Mouse (Mus musculus) embryonic facial prominence, embryonic 11.5 days (tissue): ENCODE measurements at regions not wholly inside any gene's neighbourhood (a gene's known extent, or its start where the extent isn't known, plus 50 kb on each side); places are given as distances from the start of the nearest gene placed in this dataset.
A peak's percentile ranks its signal among the peaks of the same experiment; 100 is the strongest.

Source experiments
- ATAC-seq: fragments of 200-750 bp; cut with Nextera tagmentation; replicated peaks from 2 replicates; pipeline ENCODE4 v1.8.0; 2017; ENCODE audit warnings: low read depth; ENCODE audit not compliant: insufficient number of reproducible peaks, low FRiP score, low TSS enrichment
- DNase-seq: peaks from one replicate; pipeline ENCODE4 v3.0.0-alpha.2; 2015; ENCODE audit warnings: low spot score
- H3K27ac ChIP-seq: fragments of 300-500 bp; sonication (generic); replicated peaks from 2 replicates; pipeline ENCODE4 v1.5.1; 2014; ENCODE audit warnings: mild to moderate bottlenecking, low read depth, low read length, control low read depth
- H3K27me3 ChIP-seq: fragments of 300-500 bp; sonication (generic); 2 replicates; pipeline ENCODE4 v1.6.1; 2014; ENCODE audit warnings: mild to moderate bottlenecking, low read length, moderate library complexity, mixed read lengths; ENCODE audit not compliant: control insufficient read depth, insufficient read depth
- H3K36me3 ChIP-seq: fragments of 300-500 bp; sonication (generic); replicated peaks from 2 replicates; pipeline ENCODE4 v1.6.1; 2014; ENCODE audit warnings: low read depth, mild to moderate bottlenecking, low read length, moderate library complexity, mixed read lengths; ENCODE audit not compliant: control insufficient read depth, insufficient read depth
- H3K4me1 ChIP-seq: fragments of 300-500 bp; sonication (generic); 2 replicates; pipeline ENCODE4 v1.6.1; 2014; ENCODE audit warnings: low read length, mixed read lengths; ENCODE audit not compliant: control insufficient read depth, insufficient read depth
- H3K4me2 ChIP-seq: fragments of 300-500 bp; sonication (generic); 2 replicates; pipeline ENCODE4 v1.6.1; 2014; ENCODE audit warnings: low read depth, mild to moderate bottlenecking, control low read depth, low read length, moderate library complexity
- H3K4me3 ChIP-seq: fragments of 300-500 bp; sonication (generic); 2 replicates; pipeline ENCODE4 v1.5.1; 2014; ENCODE audit warnings: low read depth, low read length, control low read depth
- H3K9ac ChIP-seq: fragments of 300-500 bp; sonication (generic); replicated peaks from 2 replicates; pipeline ENCODE4 v1.6.1; 2014; ENCODE audit warnings: mild to moderate bottlenecking, control low read depth, low read length
- H3K9me3 ChIP-seq: fragments of 300-500 bp; sonication (generic); replicated peaks from 2 replicates; pipeline ENCODE4 v1.6.1; 2016; ENCODE audit warnings: mild to moderate bottlenecking, low read length, inconsistent platforms, mixed read lengths; ENCODE audit not compliant: control insufficient read depth
- WGBS: fragments of 180-500 bp; shearing (Covaris S2); extraction: QIAGEN DNeasy Blood & Tissue Kit; methylation state at CpG from one replicate; pipeline ENCODE4 v1.1.7; 2014; 5-methylcytosine and 5-hydroxymethylcytosine counted together

DNA sequence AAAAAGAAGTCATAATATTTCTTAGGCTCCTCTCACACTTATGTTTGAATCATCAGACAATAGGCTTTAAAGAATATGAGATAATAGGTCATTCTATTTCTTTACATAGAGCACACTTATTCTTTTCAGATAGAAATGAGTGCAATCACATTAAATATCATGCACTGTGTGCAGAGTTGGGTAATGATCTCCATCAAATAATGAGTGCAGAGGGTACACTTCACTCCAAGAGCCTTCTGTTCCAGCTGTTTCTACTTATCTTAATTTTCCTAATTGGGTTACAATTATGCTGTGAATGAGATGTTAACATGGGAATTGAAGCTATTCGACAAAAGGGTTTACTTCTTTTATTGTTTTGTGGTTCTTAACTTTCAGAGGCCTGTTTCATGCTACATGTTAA is 707.5 kb upstream of the Mdga2 start:
- no peaks in the 10 kb centered on the region for H3K9me3 ChIP-seq
- H3K4me1 ChIP-seq = no peaks in the 10 kb centered on the region
- DNase-seq (peak; percentile 26), ATAC-seq (no peak)
- 36% methylated on average over 1 of the region's 1 CpGs for WGBS
- H3K36me3 ChIP-seq = no peaks in the 10 kb centered on the region
- H3K27ac ChIP-seq = no peak overlapping the region
- no peaks in the 10 kb centered on the region for H3K27me3 ChIP-seq
- H3K4me2 ChIP-seq = no peak overlapping the region
- no peak overlapping the region for H3K4me3 ChIP-seq
- no peak overlapping the region for H3K9ac ChIP-seq

DNA sequence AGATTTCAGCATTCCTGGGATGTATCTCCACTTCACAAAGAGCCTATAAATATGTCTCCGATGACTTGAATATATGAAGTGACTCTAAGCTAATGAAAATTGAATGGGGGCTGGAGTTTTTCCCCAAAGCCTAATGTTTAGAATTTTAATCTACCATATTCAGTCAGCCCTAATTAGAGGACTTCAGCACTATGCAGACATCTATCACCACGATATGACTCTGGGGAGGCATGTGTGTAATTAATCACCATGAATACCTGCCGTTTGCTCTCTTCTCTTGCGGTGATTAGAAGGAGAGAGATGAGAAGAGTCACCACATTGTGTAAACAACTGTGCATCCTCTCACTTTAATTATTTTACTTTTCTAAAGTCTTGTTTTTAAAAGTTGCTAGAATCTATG is 692.3 kb upstream of the Mdga2 start:
- Histone ChIP-seq H3K4me3 (no peak overlapping the region), H3K4me1 (no peaks in the 10 kb centered on the region), H3K36me3 (no peaks in the 10 kb centered on the region), H3K4me2 (no peak overlapping the region), H3K27ac (no peak overlapping the region), H3K9ac (no peak overlapping the region), H3K9me3 (no peaks in the 10 kb centered on the region), H3K27me3 (no peaks in the 10 kb centered on the region)
- DNase-seq (no peak), ATAC-seq (no peak)
- 71% methylated on average over 4 of the region's 4 CpGs for WGBS

- no peak for ATAC-seq
- no peak overlapping the region for H3K4me3 ChIP-seq
- H3K36me3 ChIP-seq = no peaks in the 10 kb centered on the region
- 45% methylated on average over 2 of the region's 2 CpGs for WGBS
- H3K27me3 ChIP-seq = no peaks in the 10 kb centered on the region
- DNase-seq = peak; percentile 29
- H3K4me1 ChIP-seq = no peaks in the 10 kb centered on the region
- no peaks in the 10 kb centered on the region for H3K9me3 ChIP-seq
- H3K27ac ChIP-seq = no peak overlapping the region
- H3K4me2 ChIP-seq = no peak overlapping the region
- H3K9ac ChIP-seq = no peak overlapping the region
Observed at GRCm38 (mm10) chr12:67887296-67887695, 664.9 kb upstream of the Mdga2 start.

DNA sequence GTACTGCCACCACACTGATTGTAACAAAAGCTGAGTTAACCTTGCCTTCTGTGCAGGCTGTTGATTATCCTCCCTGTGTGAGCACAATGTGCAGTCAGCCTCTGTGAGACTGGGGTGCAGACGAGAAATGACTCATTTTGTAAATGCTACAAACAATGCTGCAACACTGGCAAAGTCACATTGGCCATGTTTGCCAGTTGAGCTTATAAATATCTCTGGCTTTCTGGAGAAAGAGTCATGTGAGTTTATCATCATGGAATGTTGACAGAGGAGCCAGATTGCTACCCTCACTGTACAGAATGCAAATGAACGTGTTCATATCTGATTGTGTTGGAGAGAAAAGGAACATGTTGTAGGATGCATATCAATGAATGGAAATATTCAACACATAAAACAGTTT is 640.3 kb upstream of the Mdga2 start:
- no peak overlapping the region for H3K27ac ChIP-seq
- no peaks in the 10 kb centered on the region for H3K36me3 ChIP-seq
- H3K27me3 ChIP-seq = no peaks in the 10 kb centered on the region

GRCm38 (mm10) chr12:67860713-67861112 is 638.4 kb upstream of the Mdga2 start:
- ATAC-seq = no peak
- no peaks in the 10 kb centered on the region for H3K36me3 ChIP-seq
- 84% methylated on average over 1 of the region's 1 CpGs for WGBS

More for the DNA sequence above, 640.3 kb upstream of the Mdga2 start:
- 84% methylated on average over 2 of the region's 2 CpGs for WGBS
- Histone ChIP-seq H3K4me1 (no peaks in the 10 kb centered on the region), H3K4me2 (no peak overlapping the region), H3K9ac (no peak overlapping the region), H3K9me3 (no peaks in the 10 kb centered on the region), H3K4me3 (no peak overlapping the region)
- no peak for ATAC-seq
- DNase-seq = no peak

GRCm38 (mm10) chr12:67852625-67853024 is 630.3 kb upstream of the Mdga2 start:
- no peaks in the 10 kb centered on the region for H3K9me3 ChIP-seq
- H3K27me3 ChIP-seq = no peaks in the 10 kb centered on the region
- no peak for ATAC-seq
- no peak overlapping the region for H3K27ac ChIP-seq
- no peak overlapping the region for H3K9ac ChIP-seq
- H3K4me2 ChIP-seq = no peak overlapping the region
- 90% methylated on average over 2 of the region's 2 CpGs for WGBS
- no peak overlapping the region for H3K4me3 ChIP-seq
- H3K36me3 ChIP-seq = no peaks in the 10 kb centered on the region
- no peak for DNase-seq
- no peaks in the 10 kb centered on the region for H3K4me1 ChIP-seq

More at GRCm38 (mm10) chr12:67860713-67861112, 638.4 kb upstream of the Mdga2 start:
- no peaks in the 10 kb centered on the region for H3K4me1 ChIP-seq
- no peak overlapping the region for H3K4me2 ChIP-seq
- H3K27ac ChIP-seq = no peak overlapping the region
- no peak overlapping the region for H3K4me3 ChIP-seq
- H3K27me3 ChIP-seq = no peaks in the 10 kb centered on the region
- DNase-seq = no peak
- no peak overlapping the region for H3K9ac ChIP-seq
- no peaks in the 10 kb centered on the region for H3K9me3 ChIP-seq

DNA sequence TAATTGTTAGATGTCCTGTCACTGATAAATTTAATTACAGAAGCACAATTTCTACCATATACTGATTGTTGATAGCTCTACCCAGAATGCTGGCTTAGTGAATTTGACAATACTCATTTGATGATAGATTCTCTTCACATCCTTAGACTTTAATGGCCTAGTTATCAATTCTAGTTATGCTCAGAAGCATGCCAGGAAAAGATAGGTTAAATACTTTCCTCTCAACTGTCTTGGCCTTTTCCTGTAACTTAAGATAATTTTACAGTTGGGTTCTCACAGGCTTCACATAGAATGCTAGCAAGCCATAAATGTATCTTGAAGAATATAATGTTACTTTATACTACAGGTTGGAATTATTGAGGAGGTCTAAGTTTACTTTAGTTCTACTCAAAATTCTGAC is 625.2 kb upstream of the Mdga2 start:
- no peak overlapping the region for H3K27ac ChIP-seq
- no peak for ATAC-seq
- H3K36me3 ChIP-seq = no peaks in the 10 kb centered on the region
- H3K4me1 ChIP-seq = no peaks in the 10 kb centered on the region
- no peak overlapping the region for H3K9ac ChIP-seq
- no peak for DNase-seq
- no peaks in the 10 kb centered on the region for H3K9me3 ChIP-seq
- H3K4me3 ChIP-seq = no peak overlapping the region
- H3K27me3 ChIP-seq = no peaks in the 10 kb centered on the region
- no peak overlapping the region for H3K4me2 ChIP-seq

GRCm38 (mm10) chr12:67804297-67804696 is 581.9 kb upstream of the Mdga2 start:
- ATAC-seq (no peak), DNase-seq (no peak)
- no peak overlapping the region for H3K4me2 ChIP-seq
- no peak overlapping the region for H3K9ac ChIP-seq
- H3K27me3 ChIP-seq = no peaks in the 10 kb centered on the region
- H3K27ac ChIP-seq = no peak overlapping the region
- H3K36me3 ChIP-seq = no peaks in the 10 kb centered on the region
- no peaks in the 10 kb centered on the region for H3K9me3 ChIP-seq
- WGBS = 85% methylated on average over 6 of the region's 6 CpGs
- no peak overlapping the region for H3K4me3 ChIP-seq
- H3K4me1 ChIP-seq = no peaks in the 10 kb centered on the region
